Mouse (Mus musculus): Measurements from ENCODE around the gene Zfp598. TPM values are rescaled to one million over a fixed set of nuclear protein-coding genes. Genes with fewer than 3 reads are reported as not detected.
A peak's percentile ranks its signal among the peaks of the same experiment; 100 is the strongest.

Zfp598 gene
- polyA plus RNA-seq, 1 experiment: 45.4 TPM

DNA sequence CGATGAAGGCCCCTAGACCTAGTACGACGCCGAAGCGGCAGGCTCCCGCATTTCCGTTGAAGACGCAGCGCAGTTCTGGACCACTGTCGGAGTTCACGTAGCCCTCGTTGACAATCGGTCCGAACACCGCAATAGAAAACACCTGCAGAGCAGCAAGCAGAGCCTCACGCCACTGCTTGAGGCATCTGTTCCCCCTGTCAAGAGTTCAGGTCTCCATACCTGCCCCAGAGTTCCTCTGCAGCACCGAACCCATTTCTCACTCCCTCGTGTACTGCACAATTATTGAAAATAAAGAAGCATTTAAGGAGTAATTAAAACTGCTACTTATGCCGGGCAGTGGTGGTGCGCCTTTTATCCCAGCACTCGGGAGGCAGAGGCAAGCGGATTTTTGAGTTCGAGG, 18.1 kb downstream of the Zfp598 start:
- H3K4me3 ChIP-seq (ENCODE audit: control insufficient read depth, low read depth, low read length): peak overlapping the region; percentile 76
- no peak overlapping the region for H3K27ac ChIP-seq (ENCODE audit: control insufficient read depth, insufficient read depth, low read depth, low read length)
- TF ChIP-seq POLR2A (IDR thresholded peaks at IDR 0.05; ENCODE audit: control insufficient read depth, low read depth, low read length): no peak
- no peak for TF ChIP-seq CTCF (IDR thresholded peaks at IDR 0.05; ENCODE audit: control insufficient read depth, insufficient read depth, insufficient replicate concordance, low read depth, low read length)
- no peaks in the 10 kb centered on the region for H3K36me3 ChIP-seq (ENCODE audit: control insufficient read depth, insufficient read depth, low read length)
- no peaks in the 10 kb centered on the region for H3K27me3 ChIP-seq (ENCODE audit: control insufficient read depth, insufficient read depth, low read length)
- peaks cover 23% of the 10 kb centered on the region for H3K4me1 ChIP-seq (ENCODE audit: control insufficient read depth, insufficient read depth, low read length)

DNA sequence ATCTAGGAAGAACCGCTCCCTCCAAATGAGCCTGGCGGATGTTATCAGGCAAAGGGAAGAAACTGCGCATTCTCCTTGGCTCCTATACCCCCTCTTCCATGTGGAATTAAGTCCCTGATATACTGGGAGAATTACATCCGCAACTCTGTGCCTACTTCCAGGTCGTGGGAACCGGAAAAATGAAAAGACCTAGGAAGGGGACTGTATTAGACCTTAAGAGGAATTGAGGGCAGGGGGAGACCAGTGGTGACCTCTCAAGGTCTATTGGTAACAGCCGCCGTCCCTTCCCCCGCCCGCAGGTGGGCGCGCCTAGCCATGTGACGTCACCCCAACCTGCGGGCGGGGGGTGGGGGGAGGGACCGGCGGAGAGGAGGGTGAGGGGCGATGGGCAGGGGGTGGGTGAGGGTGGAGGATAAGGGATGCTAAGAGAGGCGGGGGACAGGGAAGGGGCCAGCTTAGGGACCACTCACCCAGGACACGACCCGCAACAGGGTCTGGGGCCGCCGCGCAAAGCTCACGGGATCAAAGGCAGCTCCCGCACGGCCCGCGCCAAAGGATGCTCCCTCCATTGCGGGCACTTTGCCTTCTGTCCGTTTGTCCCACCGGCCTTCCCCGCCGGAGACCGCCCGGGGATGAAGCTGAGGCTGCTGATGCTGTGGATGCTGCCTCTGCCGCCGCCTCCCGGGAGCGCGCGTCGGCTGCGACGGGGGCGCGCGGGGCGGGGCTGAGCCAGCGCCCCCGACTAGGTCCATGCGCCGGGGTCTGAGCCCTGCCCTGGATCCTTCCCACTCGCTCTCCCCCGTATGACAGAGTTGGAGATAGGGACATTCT, 20.0 kb downstream of the Zfp598 start, which contains the start of gene Syngr3:
Gene Syngr3 (minus strand): TSS at position 705 of the 831 bp plus-strand sequence.
- no peak within 1 kb of the TSS for H3K27ac ChIP-seq (ENCODE audit: control insufficient read depth, insufficient read depth, low read depth, low read length)

DNA sequence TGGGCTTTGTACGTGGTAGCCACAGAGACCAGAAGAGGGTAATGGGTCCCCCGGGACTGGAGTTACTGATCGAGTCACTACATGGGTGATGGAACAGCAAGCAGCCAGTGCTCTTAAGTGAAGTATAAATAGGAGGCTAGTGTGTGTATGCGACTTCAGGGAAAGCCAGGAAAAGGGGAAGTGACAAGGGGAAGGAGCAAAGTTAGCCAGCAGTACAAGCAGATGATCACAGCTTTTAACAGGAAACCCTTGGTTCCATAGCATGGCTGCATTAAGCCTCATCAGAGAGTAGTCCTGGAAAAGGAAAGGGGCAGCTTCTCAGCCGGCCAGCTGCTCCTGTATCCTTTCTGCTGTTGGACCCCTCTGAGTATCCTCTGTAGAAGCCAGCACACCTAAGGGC, 22.9 kb downstream of the Zfp598 start:
- H3K27ac ChIP-seq (ENCODE audit: control insufficient read depth, insufficient read depth, low read depth, low read length): no peak overlapping the region
- no peak overlapping the region for H3K4me3 ChIP-seq (ENCODE audit: control insufficient read depth, low read depth, low read length)
- TF ChIP-seq POLR2A (IDR thresholded peaks at IDR 0.05; ENCODE audit: control insufficient read depth, low read depth, low read length) (no peak), CTCF (IDR thresholded peaks at IDR 0.05; ENCODE audit: control insufficient read depth, insufficient read depth, insufficient replicate concordance, low read depth, low read length) (no peak)
- H3K4me1 ChIP-seq (ENCODE audit: control insufficient read depth, insufficient read depth, low read length): peaks cover 17% of the 10 kb centered on the region
- no peaks in the 10 kb centered on the region for H3K27me3 ChIP-seq (ENCODE audit: control insufficient read depth, insufficient read depth, low read length)
- no peaks in the 10 kb centered on the region for H3K36me3 ChIP-seq (ENCODE audit: control insufficient read depth, insufficient read depth, low read length)

More for the DNA sequence above, 20.0 kb downstream of the Zfp598 start, which contains the start of gene Syngr3:
- H3K4me1 ChIP-seq (ENCODE audit: control insufficient read depth, insufficient read depth, low read length): peaks cover 23% of the 10 kb centered on the region
- peak within 1 kb of the TSS; percentile 78 for H3K4me3 ChIP-seq (ENCODE audit: control insufficient read depth, low read depth, low read length)
- no peaks in the 10 kb centered on the region for H3K36me3 ChIP-seq (ENCODE audit: control insufficient read depth, insufficient read depth, low read length)
- no peaks in the 10 kb centered on the region for H3K27me3 ChIP-seq (ENCODE audit: control insufficient read depth, insufficient read depth, low read length)
- TF ChIP-seq CTCF (IDR thresholded peaks at IDR 0.05; ENCODE audit: control insufficient read depth, insufficient read depth, insufficient replicate concordance, low read depth, low read length): no peak
- TF ChIP-seq POLR2A (IDR thresholded peaks at IDR 0.05; ENCODE audit: control insufficient read depth, low read depth, low read length): no peak

DNA sequence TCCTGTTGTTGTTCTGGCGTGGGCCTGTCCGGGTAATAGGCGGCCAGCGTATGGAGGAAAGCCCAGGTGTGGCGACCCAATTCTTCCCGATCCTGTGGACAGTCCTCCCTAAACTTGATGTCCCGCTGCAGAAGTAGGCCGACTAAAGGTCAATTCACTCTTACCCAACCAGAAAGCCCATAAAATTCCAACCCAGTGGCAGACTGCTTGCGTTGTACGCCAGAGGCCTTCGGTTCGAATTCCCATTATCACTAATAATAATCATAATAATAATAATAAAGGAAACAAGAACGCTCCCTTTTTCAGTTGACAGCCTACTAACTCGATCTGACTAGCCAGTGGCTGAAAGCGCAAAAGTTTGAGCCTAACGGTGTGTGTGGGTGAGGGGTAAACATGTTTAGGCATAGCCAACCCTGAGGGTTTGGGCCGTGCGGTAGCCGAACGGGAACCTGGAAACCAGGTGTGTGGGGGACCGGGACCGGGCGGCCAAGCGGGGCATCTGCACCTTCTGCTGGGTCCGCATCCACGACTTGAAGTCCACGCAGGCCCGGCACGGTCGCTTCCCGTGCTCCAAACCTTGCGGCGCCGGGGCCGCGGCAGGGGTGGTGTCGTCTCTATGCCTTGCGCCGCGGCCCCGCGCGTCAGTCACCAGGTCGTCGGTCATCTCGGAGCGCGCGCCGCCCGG, 26.0 kb downstream of the Zfp598 start:
- Histone ChIP-seq H3K4me1 (ENCODE audit: control insufficient read depth, insufficient read depth, low read length) (peaks cover 5% of the 10 kb centered on the region), H3K36me3 (ENCODE audit: control insufficient read depth, insufficient read depth, low read length) (no peaks in the 10 kb centered on the region), H3K27ac (ENCODE audit: control insufficient read depth, insufficient read depth, low read depth, low read length) (peak overlapping the region; percentile 85), H3K4me3 (ENCODE audit: control insufficient read depth, low read depth, low read length) (peak overlapping the region; percentile 75), H3K27me3 (ENCODE audit: control insufficient read depth, insufficient read depth, low read length) (no peaks in the 10 kb centered on the region)
- TF ChIP-seq CTCF (IDR thresholded peaks at IDR 0.05; ENCODE audit: control insufficient read depth, insufficient read depth, insufficient replicate concordance, low read depth, low read length): no peak
- TF ChIP-seq POLR2A (IDR thresholded peaks at IDR 0.05; ENCODE audit: control insufficient read depth, low read depth, low read length): no peak

GRCm38 (mm10) chr17:24696011-24696697, 26.7 kb downstream of the Zfp598 start, which contains the start of the genes Gfer and Noxo1:
Gene Gfer, minus strand, starts transcription at chr17:24696156.
Gene Noxo1, plus strand, starts transcription at chr17:24696234.
- no peaks in the 10 kb centered on the region for H3K36me3 ChIP-seq (ENCODE audit: control insufficient read depth, insufficient read depth, low read length)
- H3K27me3 ChIP-seq (ENCODE audit: control insufficient read depth, insufficient read depth, low read length): no peaks in the 10 kb centered on the region
- H3K4me1 ChIP-seq (ENCODE audit: control insufficient read depth, insufficient read depth, low read length): peaks cover 5% of the 10 kb centered on the region
- H3K4me3 ChIP-seq (ENCODE audit: control insufficient read depth, low read depth, low read length): peak within 1 kb of the TSS; percentile 75
- TF ChIP-seq CTCF (IDR thresholded peaks at IDR 0.05; ENCODE audit: control insufficient read depth, insufficient read depth, insufficient replicate concordance, low read depth, low read length): no peak
- TF ChIP-seq POLR2A (IDR thresholded peaks at IDR 0.05; ENCODE audit: control insufficient read depth, low read depth, low read length): peak; percentile 88
- peak within 1 kb of the TSS; percentile 85 for H3K27ac ChIP-seq (ENCODE audit: control insufficient read depth, insufficient read depth, low read depth, low read length)

DNA sequence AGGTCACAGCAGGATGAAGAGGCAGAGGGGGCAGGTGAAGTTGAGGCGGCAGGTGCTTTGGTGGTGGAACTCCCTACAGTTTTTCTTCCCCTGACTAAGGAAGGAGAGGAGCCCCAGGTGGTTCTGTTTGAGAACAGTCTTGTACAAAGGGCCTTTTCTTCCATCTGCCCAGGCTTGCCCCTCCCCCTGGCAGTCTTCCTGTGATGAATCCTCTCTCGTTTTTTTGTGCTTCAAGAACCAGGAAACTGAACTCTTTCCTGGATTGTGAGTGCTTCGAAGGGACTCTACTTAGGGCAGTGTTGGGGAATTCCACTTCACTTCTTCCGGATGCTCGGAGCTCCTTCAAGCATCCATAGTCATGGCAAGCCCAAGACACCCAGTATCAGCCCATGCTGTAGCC, 28.5 kb downstream of the Zfp598 start:
- TF ChIP-seq POLR2A (IDR thresholded peaks at IDR 0.05; ENCODE audit: control insufficient read depth, low read depth, low read length): no peak
- no peak for TF ChIP-seq CTCF (IDR thresholded peaks at IDR 0.05; ENCODE audit: control insufficient read depth, insufficient read depth, insufficient replicate concordance, low read depth, low read length)
- H3K4me1 ChIP-seq (ENCODE audit: control insufficient read depth, insufficient read depth, low read length): peaks cover 5% of the 10 kb centered on the region
- no peaks in the 10 kb centered on the region for H3K36me3 ChIP-seq (ENCODE audit: control insufficient read depth, insufficient read depth, low read length)
- H3K4me3 ChIP-seq (ENCODE audit: control insufficient read depth, low read depth, low read length): peak overlapping the region; percentile 17
- no peaks in the 10 kb centered on the region for H3K27me3 ChIP-seq (ENCODE audit: control insufficient read depth, insufficient read depth, low read length)
- H3K27ac ChIP-seq (ENCODE audit: control insufficient read depth, insufficient read depth, low read depth, low read length): no peak overlapping the region

Data from testis, adult 2 months (tissue).